Mouse (Mus musculus): ENCODE data around the gene Uchl4. TPM values are rescaled to one million over a fixed set of nuclear protein-coding genes. Genes with fewer than 3 reads are reported as not detected.
"Not testable (repeated sequence)": the region's sequence is repeated elsewhere in the genome, so short reads cannot be mapped to it uniquely, and the experiment has no call there.

The Uchl4 gene
- polyA plus RNA-seq, 1 experiment from 2014 or later: 2.9 TPM

- H3K4me3 ChIP-seq: no peak overlapping the region
- no peak overlapping the region for H3K4me2 ChIP-seq (replicated peaks)
- 91% methylated on average over 4 of the region's 4 CpGs for WGBS
- no peak overlapping the region for H3K27ac ChIP-seq
- H3K9me3 ChIP-seq: no peaks in the 10 kb centered on the region
- ATAC-seq (ENCODE audit: low FRiP score, low read depth): no peak
- no peak overlapping the region for H3K9ac ChIP-seq
- H3K27me3 ChIP-seq (replicated peaks): no peaks in the 10 kb centered on the region
- H3K4me1 ChIP-seq: no peaks in the 10 kb centered on the region
- no peaks in the 10 kb centered on the region for H3K36me3 ChIP-seq
Measured at GRCm38 (mm10) chr9:64261023-64261422, 26.0 kb downstream of the Uchl4 start.

DNA sequence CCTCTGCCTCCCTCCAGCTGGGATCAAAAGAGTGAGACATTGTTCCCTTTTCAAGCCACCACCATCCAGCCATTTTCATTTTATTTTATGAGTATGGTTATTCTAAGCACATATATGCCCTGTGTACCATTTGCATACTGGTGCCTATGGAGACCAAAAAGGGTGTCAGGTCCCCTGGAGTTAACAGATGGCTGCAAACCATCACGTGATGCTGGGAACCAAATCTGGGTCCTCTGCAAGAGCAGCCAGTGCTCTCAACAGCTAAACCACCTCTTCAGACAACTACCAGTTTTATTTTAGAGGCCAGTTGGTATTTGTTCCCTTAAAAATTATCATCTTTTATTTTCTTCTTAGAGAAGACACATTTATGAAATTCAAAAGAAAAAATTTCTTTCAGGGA, 29.8 kb downstream of the Uchl4 start:
- ATAC-seq (ENCODE audit: low FRiP score, low read depth): no peak
- no peak overlapping the region for H3K4me2 ChIP-seq (replicated peaks)
- WGBS: 34% methylated on average over 1 of the region's 1 CpGs

DNA sequence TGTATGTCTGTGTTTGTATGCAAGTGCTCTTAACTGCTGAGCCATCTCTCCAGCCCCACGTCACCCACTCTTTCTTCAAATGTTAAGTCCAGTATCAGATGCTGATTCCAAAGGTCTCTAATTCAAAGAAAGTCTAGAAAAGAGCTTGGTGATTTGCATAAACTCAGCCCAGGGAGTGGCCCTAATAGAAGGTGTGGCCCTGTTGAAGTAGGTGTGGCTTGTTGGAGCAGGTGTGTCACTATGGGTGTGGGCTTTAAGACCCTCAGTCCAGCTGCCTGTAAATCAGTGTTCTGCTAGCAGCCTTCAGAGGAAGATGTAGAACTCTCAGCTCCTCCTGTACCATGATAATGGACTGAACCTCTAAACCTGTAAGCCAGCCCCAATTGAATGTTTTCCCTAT, 32.2 kb downstream of the Uchl4 start:
- Histone ChIP-seq H3K4me3 (no peak overlapping the region), H3K36me3 (no peaks in the 10 kb centered on the region), H3K4me1 (no peaks in the 10 kb centered on the region), H3K4me2 (replicated peaks) (no peak overlapping the region), H3K27ac (no peak overlapping the region), H3K9me3 (no peaks in the 10 kb centered on the region), H3K27me3 (replicated peaks) (no peaks in the 10 kb centered on the region), H3K9ac (no peak overlapping the region)
- WGBS: 94% methylated on average over 1 of the region's 1 CpGs
- ATAC-seq (ENCODE audit: low FRiP score, low read depth): no peak

More for the DNA sequence above, 29.8 kb downstream of the Uchl4 start:
- Histone ChIP-seq H3K36me3 (no peaks in the 10 kb centered on the region), H3K27ac (no peak overlapping the region), H3K27me3 (replicated peaks) (no peaks in the 10 kb centered on the region), H3K4me3 (no peak overlapping the region), H3K9ac (no peak overlapping the region), H3K4me1 (no peaks in the 10 kb centered on the region), H3K9me3 (no peaks in the 10 kb centered on the region)

- no peaks in the 10 kb centered on the region for H3K4me1 ChIP-seq
- no peaks in the 10 kb centered on the region for H3K27me3 ChIP-seq (replicated peaks)
- H3K9me3 ChIP-seq: no peaks in the 10 kb centered on the region
- H3K27ac ChIP-seq: no peak overlapping the region
- no peak overlapping the region for H3K9ac ChIP-seq
- no peak overlapping the region for H3K4me3 ChIP-seq
- WGBS: 94% methylated on average over 10 of the region's 10 CpGs
- ATAC-seq (ENCODE audit: low FRiP score, low read depth): no peak
- H3K4me2 ChIP-seq (replicated peaks): no peak overlapping the region
- no peaks in the 10 kb centered on the region for H3K36me3 ChIP-seq
Measured at GRCm38 (mm10) chr9:64268196-64268595, 33.2 kb downstream of the Uchl4 start.

DNA sequence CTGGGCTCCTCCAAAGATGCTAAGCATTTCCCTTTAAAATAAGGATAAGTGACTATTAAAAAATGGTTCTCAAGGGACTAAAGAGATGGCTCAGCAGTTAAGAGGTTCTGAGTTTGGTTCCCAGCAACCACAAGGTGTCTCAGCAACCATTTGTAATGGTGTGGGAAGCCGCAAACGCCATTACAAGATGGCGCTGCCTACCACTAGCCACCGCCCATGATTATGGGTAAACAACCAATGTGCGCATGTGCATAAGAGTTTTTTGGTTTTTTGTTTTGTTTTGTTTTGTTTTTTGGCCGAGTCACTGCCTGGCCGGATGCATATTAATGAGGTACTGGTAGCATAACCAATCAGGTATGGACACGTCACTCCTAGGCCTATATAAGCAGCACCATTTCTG, 33.8 kb downstream of the Uchl4 start:
- WGBS: 97% methylated on average over 8 of the region's 8 CpGs
- ATAC-seq (ENCODE audit: low FRiP score, low read depth); H3K4me3 ChIP-seq; H3K4me2 ChIP-seq (replicated peaks); H3K36me3 ChIP-seq; H3K27me3 ChIP-seq (replicated peaks); H3K4me1 ChIP-seq; H3K27ac ChIP-seq; H3K9ac ChIP-seq; H3K9me3 ChIP-seq: not testable (repeated sequence)

- whole genome bisulfite sequencing: 70% methylated on average over 3 of the region's 3 CpGs
- H3K27me3 ChIP-seq (replicated peaks): no peaks in the 10 kb centered on the region
Measured at GRCm38 (mm10) chr9:64271249-64271648, 36.2 kb downstream of the Uchl4 start.

DNA sequence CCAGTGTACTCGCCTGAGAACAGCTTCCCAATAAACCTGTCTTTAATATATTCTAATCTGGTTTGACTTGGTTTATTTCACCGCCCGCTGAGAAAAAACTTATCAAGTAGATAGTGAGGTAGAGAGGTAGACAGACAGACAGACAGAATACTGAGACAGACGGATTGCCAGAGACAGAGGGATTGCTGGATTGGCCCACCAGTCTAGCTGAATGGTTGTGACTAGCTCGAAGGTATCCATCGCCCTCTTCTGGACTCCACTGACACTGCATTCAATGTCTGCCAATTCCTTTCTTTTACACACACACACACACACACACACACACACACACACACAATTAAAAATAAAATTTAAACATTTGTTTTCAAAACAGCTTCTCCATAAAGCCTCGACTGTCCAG, 37.6 kb downstream of the Uchl4 start:
- Histone ChIP-seq H3K36me3 (no peaks in the 10 kb centered on the region), H3K4me1 (no peaks in the 10 kb centered on the region), H3K4me3 (no peak overlapping the region), H3K9ac (no peak overlapping the region), H3K4me2 (replicated peaks) (no peak overlapping the region), H3K9me3 (no peaks in the 10 kb centered on the region), H3K27me3 (replicated peaks) (no peaks in the 10 kb centered on the region), H3K27ac (no peak overlapping the region)
- no peak for ATAC-seq (ENCODE audit: low FRiP score, low read depth)
- WGBS: 37% methylated on average over 7 of the region's 7 CpGs

More at GRCm38 (mm10) chr9:64271249-64271648, 36.2 kb downstream of the Uchl4 start:
- no peaks in the 10 kb centered on the region for H3K4me1 ChIP-seq
- H3K27ac ChIP-seq: no peak overlapping the region
- no peak overlapping the region for H3K4me2 ChIP-seq (replicated peaks)
- H3K36me3 ChIP-seq: no peaks in the 10 kb centered on the region
- ATAC-seq (ENCODE audit: low FRiP score, low read depth): no peak
- H3K9ac ChIP-seq: no peak overlapping the region
- H3K9me3 ChIP-seq: no peaks in the 10 kb centered on the region
- H3K4me3 ChIP-seq: no peak overlapping the region

GRCm38 (mm10) chr9:64273757-64274156, 38.8 kb downstream of the Uchl4 start:
- Histone ChIP-seq H3K36me3 (no peaks in the 10 kb centered on the region), H3K4me1 (no peaks in the 10 kb centered on the region), H3K9me3 (no peaks in the 10 kb centered on the region), H3K4me3 (no peak overlapping the region), H3K4me2 (replicated peaks) (no peak overlapping the region), H3K9ac (no peak overlapping the region), H3K27ac (no peak overlapping the region), H3K27me3 (replicated peaks) (no peaks in the 10 kb centered on the region)
- ATAC-seq (ENCODE audit: low FRiP score, low read depth): no peak
- WGBS: 83% methylated on average over 4 of the region's 4 CpGs

- Histone ChIP-seq H3K9me3 (no peaks in the 10 kb centered on the region), H3K9ac (no peak overlapping the region), H3K27ac (no peak overlapping the region), H3K4me2 (replicated peaks) (no peak overlapping the region), H3K4me3 (no peak overlapping the region), H3K27me3 (replicated peaks) (no peaks in the 10 kb centered on the region), H3K36me3 (no peaks in the 10 kb centered on the region), H3K4me1 (no peaks in the 10 kb centered on the region)
- WGBS: 82% methylated on average over 4 of the region's 4 CpGs
- no peak for ATAC-seq (ENCODE audit: low FRiP score, low read depth)
Measured at GRCm38 (mm10) chr9:64274291-64274690, 39.3 kb downstream of the Uchl4 start.

DNA sequence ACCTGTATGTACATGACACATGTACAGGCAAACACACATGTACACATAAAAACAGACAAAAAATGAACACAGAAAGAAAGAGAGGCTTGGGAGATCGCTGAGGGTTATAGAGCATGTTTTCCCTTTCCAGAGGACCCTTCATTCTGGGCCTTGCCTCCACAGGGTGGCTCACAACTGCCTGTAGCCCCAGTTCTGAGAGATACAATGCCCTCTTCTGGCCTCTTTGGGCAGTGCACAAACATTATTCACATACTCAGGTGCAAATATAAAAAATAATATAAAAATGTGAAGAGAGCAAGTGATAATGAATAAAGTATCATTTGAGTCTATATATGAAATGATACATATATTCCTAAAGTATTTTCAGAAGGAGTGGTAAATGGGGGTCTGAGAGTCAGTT, 39.9 kb downstream of the Uchl4 start:
- ATAC-seq (ENCODE audit: low FRiP score, low read depth): no peak
- H3K27me3 ChIP-seq (replicated peaks): no peaks in the 10 kb centered on the region
- no peak overlapping the region for H3K4me2 ChIP-seq (replicated peaks)
- no peak overlapping the region for H3K9ac ChIP-seq
- H3K36me3 ChIP-seq: no peaks in the 10 kb centered on the region
- WGBS: 72% methylated on average over 1 of the region's 1 CpGs
- H3K27ac ChIP-seq: no peak overlapping the region
- H3K4me1 ChIP-seq: no peaks in the 10 kb centered on the region
- H3K9me3 ChIP-seq: no peaks in the 10 kb centered on the region
- H3K4me3 ChIP-seq: no peak overlapping the region

DNA sequence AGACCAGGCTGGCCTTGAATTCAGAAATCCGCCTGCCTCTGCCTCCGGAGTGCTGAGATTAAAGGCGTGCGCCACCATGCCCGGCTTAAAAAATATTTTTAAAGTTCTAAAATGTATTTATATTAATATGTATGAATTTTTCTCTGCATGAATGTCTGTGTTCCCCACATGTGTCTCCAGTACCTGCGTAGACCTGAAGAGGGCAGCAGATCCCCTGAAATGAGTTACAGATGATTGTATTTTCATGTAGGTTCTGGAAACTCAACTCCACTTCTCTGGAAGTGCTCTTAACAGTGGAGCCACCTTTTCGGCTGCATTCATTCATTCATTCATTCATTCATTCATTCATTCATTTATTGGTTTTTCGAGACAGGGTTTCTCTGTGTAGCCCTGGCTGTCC, 42.7 kb downstream of the Uchl4 start:
- H3K27me3 ChIP-seq (replicated peaks): no peaks in the 10 kb centered on the region
- no peak overlapping the region for H3K27ac ChIP-seq
- H3K4me2 ChIP-seq (replicated peaks): no peak overlapping the region
- no peak overlapping the region for H3K9ac ChIP-seq
- H3K9me3 ChIP-seq: no peaks in the 10 kb centered on the region
- WGBS: 70% methylated on average over 8 of the region's 8 CpGs
- no peak for ATAC-seq (ENCODE audit: low FRiP score, low read depth)
- H3K4me3 ChIP-seq: no peak overlapping the region
- H3K4me1 ChIP-seq: peaks cover 9% of the 10 kb centered on the region
- no peaks in the 10 kb centered on the region for H3K36me3 ChIP-seq

DNA sequence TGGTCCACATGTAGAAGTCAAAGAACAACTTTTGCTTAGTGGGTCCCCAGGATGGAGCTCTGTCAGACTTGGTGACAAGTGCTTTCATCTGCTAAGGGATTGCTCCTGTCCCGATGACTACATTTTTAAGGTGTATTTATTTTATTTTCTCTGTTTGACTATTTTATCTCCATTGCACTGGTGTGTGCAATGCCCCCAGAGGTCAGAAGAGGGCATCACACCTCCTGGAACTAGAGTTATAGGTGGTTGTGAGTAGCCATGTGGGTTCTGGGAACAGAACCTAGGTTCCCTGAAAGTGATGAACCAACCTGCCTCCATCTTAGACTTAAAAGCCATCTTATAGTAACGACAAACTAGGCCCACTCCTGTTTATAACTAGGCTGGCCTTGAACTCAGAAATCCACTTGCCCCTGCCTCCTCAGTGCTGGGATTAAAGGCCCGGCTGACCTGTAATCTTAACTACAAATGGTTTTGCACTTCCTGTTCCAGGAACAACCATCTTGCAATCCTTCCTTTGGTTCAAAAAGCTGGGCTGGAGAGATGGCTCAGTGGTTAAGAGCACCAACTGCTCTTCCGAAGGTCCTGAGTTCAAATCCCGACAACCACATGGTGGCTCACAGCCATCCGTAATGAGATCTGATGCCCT, 43.8 kb downstream of the Uchl4 start:
- H3K9ac ChIP-seq: no peak overlapping the region
- H3K27me3 ChIP-seq (replicated peaks): no peaks in the 10 kb centered on the region
- H3K27ac ChIP-seq: no peak overlapping the region
- H3K4me3 ChIP-seq: no peak overlapping the region
- WGBS: 97% methylated on average over 6 of the region's 6 CpGs
- H3K4me2 ChIP-seq (replicated peaks): no peak overlapping the region
- no peak for ATAC-seq (ENCODE audit: low FRiP score, low read depth)
- no peaks in the 10 kb centered on the region for H3K36me3 ChIP-seq
- H3K4me1 ChIP-seq: peaks cover 9% of the 10 kb centered on the region
- no peaks in the 10 kb centered on the region for H3K9me3 ChIP-seq

DNA sequence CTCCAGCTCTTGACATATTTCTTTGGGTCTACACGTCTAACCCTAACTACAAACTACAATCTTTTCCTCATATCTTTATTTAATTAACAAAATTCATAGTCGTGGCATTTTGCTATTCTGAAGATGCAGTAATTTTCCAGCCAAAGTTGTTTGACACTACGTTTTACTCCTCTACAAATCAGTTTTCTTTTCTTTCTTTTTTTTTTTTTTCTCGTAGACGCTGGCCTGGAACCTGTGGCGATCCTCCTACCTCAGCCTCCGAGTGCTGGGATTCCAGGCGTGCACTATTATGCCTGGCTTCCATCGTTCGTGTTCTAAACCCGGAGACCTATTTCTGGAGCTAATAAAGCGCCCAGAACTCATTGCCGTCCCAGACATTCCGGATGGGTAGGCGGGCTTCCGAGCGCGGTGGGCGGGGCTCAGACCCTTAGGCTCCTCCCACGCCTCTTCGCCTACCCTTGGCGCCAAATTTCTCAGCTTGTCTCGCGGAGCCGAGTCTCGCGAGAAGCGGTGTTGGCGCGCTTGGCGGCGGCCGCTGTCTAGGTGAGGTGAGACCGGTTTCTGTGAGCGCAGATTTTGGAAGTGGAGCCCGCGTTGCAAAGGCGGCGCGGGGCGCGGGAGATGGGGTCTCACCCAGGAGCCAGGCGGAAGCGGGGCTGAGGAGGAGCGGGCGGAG, 46.2 kb downstream of the Uchl4 start, which contains the start of gene Tipin:
TSS of gene Tipin (plus strand) at position 477 of the 676 bp plus-strand sequence.
- Histone ChIP-seq H3K9ac (peak within 1 kb of the TSS; percentile 91), H3K27ac (peak within 1 kb of the TSS; percentile 59; the same call in 1 of the 2 replicates), H3K4me2 (replicated peaks) (peak within 1 kb of the TSS; percentile 81), H3K36me3 (no peaks in the 10 kb centered on the region), H3K27me3 (replicated peaks) (no peaks in the 10 kb centered on the region), H3K9me3 (no peaks in the 10 kb centered on the region), H3K4me3 (peak within 1 kb of the TSS; percentile 82), H3K4me1 (peaks cover 9% of the 10 kb centered on the region)
- 3% methylated on average over 46 of the region's 46 CpGs for WGBS
- ATAC-seq (ENCODE audit: low FRiP score, low read depth): peak; percentile 94

All from neural tube, embryonic 12.5 days (tissue).